Mouse (Mus musculus) kidney, postnatal 10 days (tissue): ENCODE data around the gene Tlx3.

Experiments
- DNase-seq: peaks from one replicate; pipeline ENCODE4 v3.0.0; 2021; ENCODE audit warnings: mixed read lengths

The Tlx3 gene

GRCm38 (mm10) chr11:33203383-33204328 is at the start of gene Tlx3:
Gene Tlx3 (minus strand): TSS chr11:33203589.
- peak; percentile 28 for DNase-seq

- no peak for DNase-seq
These were observed 36.9 kb upstream of the Tlx3 start for GRCm38 (mm10) chr11:33240295-33240694.

- DNase-seq, result no peak
These were observed 30.7 kb upstream of the Tlx3 start for GRCm38 (mm10) chr11:33234134-33234533.

GRCm38 (mm10) chr11:33232056-33232455 is 28.7 kb upstream of the Tlx3 start:
- DNase-seq, result no peak

- DNase-seq, result no peak
These were observed 24.8 kb upstream of the Tlx3 start for GRCm38 (mm10) chr11:33228186-33228585.

- no peak for DNase-seq
These were observed 23.1 kb upstream of the Tlx3 start for GRCm38 (mm10) chr11:33226516-33226915.

- DNase-seq, result no peak
These were observed 18.4 kb upstream of the Tlx3 start for GRCm38 (mm10) chr11:33221566-33222365.

- DNase-seq, result no peak
These were observed 17.4 kb upstream of the Tlx3 start for GRCm38 (mm10) chr11:33220763-33221162.

GRCm38 (mm10) chr11:33217384-33218079 is 14.1 kb upstream of the Tlx3 start:
- DNase-seq, result peak; percentile 48

- no peak for DNase-seq
These were observed 4.0 kb upstream of the Tlx3 start for GRCm38 (mm10) chr11:33207411-33207810.

- no peak for DNase-seq
These were observed 1.6 kb upstream of the Tlx3 start for GRCm38 (mm10) chr11:33204966-33205365.

GRCm38 (mm10) chr11:33204329-33204705 is 928 bp upstream of the Tlx3 start:
- no peak for DNase-seq

GRCm38 (mm10) chr11:33202972-33203371 is 417 bp downstream of the Tlx3 start:
- DNase-seq, result no peak

- no peak for DNase-seq
These were observed 1.1 kb downstream of the Tlx3 start for GRCm38 (mm10) chr11:33202296-33202695.

GRCm38 (mm10) chr11:33201626-33202010 is 1.8 kb downstream of the Tlx3 start:
- no peak for DNase-seq

GRCm38 (mm10) chr11:33200764-33201625 is 2.4 kb downstream of the Tlx3 start:
- peak; percentile 60 for DNase-seq

- DNase-seq, result peak; percentile 43
These were observed 3.3 kb downstream of the Tlx3 start for GRCm38 (mm10) chr11:33199906-33200763.

- DNase-seq, result no peak
These were observed 4.3 kb downstream of the Tlx3 start for GRCm38 (mm10) chr11:33199117-33199514.

- no peak for DNase-seq
These were observed 4.9 kb downstream of the Tlx3 start for GRCm38 (mm10) chr11:33198351-33199116.

- DNase-seq, result no peak
These were observed 5.7 kb downstream of the Tlx3 start for GRCm38 (mm10) chr11:33197673-33198072.
